Mouse (Mus musculus) gastrocnemius, adult 2 months (tissue): Measurements from ENCODE around the gene Aqp11. TPM values are rescaled to one million over a fixed set of nuclear protein-coding genes. Genes with fewer than 3 reads are reported as not detected.
A peak's percentile ranks its signal among the peaks of the same experiment; 100 is the strongest.

ENCODE experiments used
- DNase-seq: peaks from one replicate; pipeline ENCODE4 v3.0.0; 2022
- H3K27ac ChIP-seq: fragments of 200-600 bp; 2 replicates; pipeline ENCODE4 v1.8.1; 2022; ENCODE audit warnings: mild to moderate bottlenecking
- H3K4me3 ChIP-seq: fragments of 200-600 bp; 2 replicates; pipeline ENCODE4 v1.8.1; 2022; ENCODE audit warnings: mild to moderate bottlenecking, moderate library complexity
- CTCF ChIP-seq: fragments of 200-600 bp; IDR thresholded peaks from 2 replicates; pipeline ENCODE4 v1.8.1; 2022; ENCODE audit warnings: antibody characterized with exemption, mild to moderate bottlenecking, moderate library complexity
- intact Hi-C: fragments of 180-260 bp; cut with DNase I; formaldehyde crosslinking; loops from one replicate; pipeline ENCODE4 v1.15.1; 2025
- long read RNA-seq, 2 experiments: library from polyadenylated mRNA; stranded (forward); transcript quantifications; one replicate each; pipeline ENCODE4 v2.0.0; 2021
- total RNA-seq, 2 experiments: library from RNA; stranded (reverse); gene quantifications; 2 replicates each; pipeline ENCODE4 v1.2.3; 2021

The Aqp11 gene
- total RNA-seq, result under 1 TPM; 0.81 to 0.89 TPM
- long read RNA-seq, experiment 1, result 0 reads
- long read RNA-seq, experiment 2, result 0 reads

GRCm38 (mm10) chr7:97737638-97738456 lies at the start of gene Aqp11:
TSS of gene Aqp11 (minus strand) at chr7:97738289.
- intact Hi-C loops, result no loop called here
- peak within 1 kb of the TSS; percentile 89 for H3K4me3 ChIP-seq
- DNase-seq, result peak; percentile 92
- no peak for TF ChIP-seq CTCF
- H3K27ac ChIP-seq, result peak within 1 kb of the TSS; percentile 82

GRCm38 (mm10) chr7:97783523-97783922 lies 45.4 kb upstream of the Aqp11 start:
- intact Hi-C loops, result no loop called here
- no peak for TF ChIP-seq CTCF
- Histone ChIP-seq H3K4me3 (no peak overlapping the region), H3K27ac (no peak overlapping the region)
- DNase-seq, result no peak

GRCm38 (mm10) chr7:97781496-97781895 lies 43.4 kb upstream of the Aqp11 start:
- H3K27ac ChIP-seq, result no peak overlapping the region
- H3K4me3 ChIP-seq, result no peak overlapping the region
- DNase-seq, result no peak
- no peak for TF ChIP-seq CTCF
- intact Hi-C loops, result no loop called here

- no peak overlapping the region for H3K4me3 ChIP-seq
- no peak for DNase-seq
- intact Hi-C loops, result no loop called here
- H3K27ac ChIP-seq, result no peak overlapping the region
- TF ChIP-seq CTCF, result no peak
Measured at GRCm38 (mm10) chr7:97780815-97781214, 42.7 kb upstream of the Aqp11 start.

GRCm38 (mm10) chr7:97780222-97780621 lies 42.1 kb upstream of the Aqp11 start:
- H3K4me3 ChIP-seq, result no peak overlapping the region
- no peak for DNase-seq
- TF ChIP-seq CTCF, result no peak
- intact Hi-C loops, result no loop called here
- no peak overlapping the region for H3K27ac ChIP-seq

GRCm38 (mm10) chr7:97777191-97777590 lies 39.1 kb upstream of the Aqp11 start:
- TF ChIP-seq CTCF, result no peak
- no peak for DNase-seq
- intact Hi-C loops, result no loop called here
- Histone ChIP-seq H3K4me3 (no peak overlapping the region), H3K27ac (no peak overlapping the region)

- H3K4me3 ChIP-seq, result no peak overlapping the region
- TF ChIP-seq CTCF, result no peak
- intact Hi-C loops, result no loop called here
- no peak for DNase-seq
- H3K27ac ChIP-seq, result no peak overlapping the region
Measured at GRCm38 (mm10) chr7:97775923-97776322, 37.8 kb upstream of the Aqp11 start.

- intact Hi-C loops, result no loop called here
- no peak overlapping the region for H3K27ac ChIP-seq
- no peak for TF ChIP-seq CTCF
- no peak overlapping the region for H3K4me3 ChIP-seq
- no peak for DNase-seq
Measured at GRCm38 (mm10) chr7:97775380-97775779, 37.3 kb upstream of the Aqp11 start.

- TF ChIP-seq CTCF, result no peak
- intact Hi-C loops, result no loop called here
- H3K4me3 ChIP-seq, result no peak overlapping the region
- no peak for DNase-seq
- no peak overlapping the region for H3K27ac ChIP-seq
Measured at GRCm38 (mm10) chr7:97770841-97771620, 32.9 kb upstream of the Aqp11 start.

GRCm38 (mm10) chr7:97769020-97769419 lies 30.9 kb upstream of the Aqp11 start:
- Histone ChIP-seq H3K4me3 (no peak overlapping the region), H3K27ac (no peak overlapping the region)
- no peak for DNase-seq
- TF ChIP-seq CTCF, result no peak
- intact Hi-C loops, result no loop called here

GRCm38 (mm10) chr7:97767841-97768240 lies 29.8 kb upstream of the Aqp11 start:
- TF ChIP-seq CTCF, result no peak
- H3K4me3 ChIP-seq, result no peak overlapping the region
- DNase-seq, result no peak
- intact Hi-C loops, result no loop called here
- no peak overlapping the region for H3K27ac ChIP-seq

- no peak for DNase-seq
- Histone ChIP-seq H3K27ac (no peak overlapping the region), H3K4me3 (no peak overlapping the region)
- TF ChIP-seq CTCF, result no peak
- intact Hi-C loops, result no loop called here
Measured at GRCm38 (mm10) chr7:97766406-97767166, 28.5 kb upstream of the Aqp11 start.

GRCm38 (mm10) chr7:97765963-97766347 lies 27.9 kb upstream of the Aqp11 start:
- no peak for DNase-seq
- intact Hi-C loops, result no loop called here
- TF ChIP-seq CTCF, result no peak
- no peak overlapping the region for H3K4me3 ChIP-seq
- no peak overlapping the region for H3K27ac ChIP-seq
